Mouse (Mus musculus) cerebellum, adult 11 months (tissue): ENCODE data around the gene Ppp1r11.
A peak's percentile ranks its signal among the peaks of the same experiment; 100 is the strongest.

ENCODE experiments used
- DNase-seq: peaks from one replicate; pipeline ENCODE4 v3.0.0; 2022

The Ppp1r11 gene

GRCm38 (mm10) chr17:36958884-36959283 is 7.3 kb upstream of the Ppp1r11 start:
- no peak for DNase-seq

- DNase-seq, result peak; percentile 91
Measured at GRCm38 (mm10) chr17:36957999-36958743, 6.6 kb upstream of the Ppp1r11 start, which contains the start of the genes Znrd1 and Znrd1as. Znrd1 (minus strand) TSS chr17:36958559. Znrd1as (plus strand) TSS chr17:36958592.

- no peak for DNase-seq
Measured at GRCm38 (mm10) chr17:36953062-36953461, 1.5 kb upstream of the Ppp1r11 start.

GRCm38 (mm10) chr17:36952631-36953030 is 1.1 kb upstream of the Ppp1r11 start:
- no peak for DNase-seq

- DNase-seq, result no peak
Measured at GRCm38 (mm10) chr17:36949265-36949664, 2.3 kb downstream of the Ppp1r11 start.

GRCm38 (mm10) chr17:36948286-36948685 is 3.3 kb downstream of the Ppp1r11 start:
- no peak for DNase-seq

GRCm38 (mm10) chr17:36947051-36947819 is 4.3 kb downstream of the Ppp1r11 start:
- peak; percentile 58 for DNase-seq

- DNase-seq, result peak; percentile 36
Measured at GRCm38 (mm10) chr17:36944121-36944775, 7.3 kb downstream of the Ppp1r11 start.

GRCm38 (mm10) chr17:36943691-36944090 is 7.8 kb downstream of the Ppp1r11 start:
- DNase-seq, result no peak

GRCm38 (mm10) chr17:36942791-36943471 is 8.6 kb downstream of the Ppp1r11 start, which contains the start of gene Rnf39:
Rnf39 (plus strand) TSS chr17:36942918.
- peak; percentile 56 for DNase-seq

- peak; percentile 78 for DNase-seq
Measured at GRCm38 (mm10) chr17:36942391-36942790, 9.2 kb downstream of the Ppp1r11 start.

GRCm38 (mm10) chr17:36938056-36938455 is 13.5 kb downstream of the Ppp1r11 start:
- no peak for DNase-seq

GRCm38 (mm10) chr17:36931806-36932205 is 19.7 kb downstream of the Ppp1r11 start:
- no peak for DNase-seq

GRCm38 (mm10) chr17:36931130-36931529 is 20.4 kb downstream of the Ppp1r11 start:
- DNase-seq, result no peak

GRCm38 (mm10) chr17:36930233-36930632 is 21.3 kb downstream of the Ppp1r11 start:
- no peak for DNase-seq

GRCm38 (mm10) chr17:36929236-36929932 is 22.2 kb downstream of the Ppp1r11 start:
- DNase-seq, result no peak

- DNase-seq, result no peak
Measured at GRCm38 (mm10) chr17:36927496-36928120, 23.9 kb downstream of the Ppp1r11 start.

GRCm38 (mm10) chr17:36923491-36923890 is 28.1 kb downstream of the Ppp1r11 start:
- DNase-seq, result no peak

- no peak for DNase-seq
Measured at GRCm38 (mm10) chr17:36922715-36923114, 28.8 kb downstream of the Ppp1r11 start.

- no peak for DNase-seq
Measured at GRCm38 (mm10) chr17:36920239-36920638, 31.3 kb downstream of the Ppp1r11 start.

GRCm38 (mm10) chr17:36915076-36915475 is 36.5 kb downstream of the Ppp1r11 start:
- DNase-seq, result peak; percentile 31

- DNase-seq, result peak; percentile 59
Measured at GRCm38 (mm10) chr17:36914108-36914507, 37.4 kb downstream of the Ppp1r11 start.
